Mouse (Mus musculus): ENCODE data around the gene Fndc3b. TPM values are rescaled to one million over a fixed set of nuclear protein-coding genes. Genes with fewer than 3 reads are reported as not detected.

The Fndc3b gene
- polyA plus RNA-seq, 1 experiment from 2014 or later: 14.6 TPM

DNA sequence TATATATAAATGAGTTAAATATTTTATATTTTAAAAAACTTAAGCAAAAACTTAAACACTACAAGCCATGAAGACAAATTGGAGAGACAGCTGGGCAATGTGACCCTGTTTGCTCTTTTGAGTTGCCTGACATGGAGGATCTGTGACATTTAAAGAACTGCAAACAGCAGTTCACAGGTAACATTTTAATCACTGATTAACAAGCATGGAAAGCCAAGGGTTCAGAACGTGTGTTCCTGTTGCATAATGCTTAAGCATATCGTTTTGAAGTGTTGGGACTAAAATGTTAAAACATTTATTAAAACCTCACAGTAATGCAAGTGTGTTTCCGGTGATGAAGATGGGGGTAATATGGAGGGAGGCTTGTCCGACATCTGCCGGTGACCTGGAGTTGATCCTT, 99.1 kb downstream of the Fndc3b start:
- peaks cover 39% of the 10 kb centered on the region for H3K4me1 ChIP-seq
- 90% methylated on average over 5 of the region's 5 CpGs for WGBS
- H3K36me3 ChIP-seq: no peaks in the 10 kb centered on the region
- H3K9ac ChIP-seq (replicated peaks): no peak overlapping the region
- no peak overlapping the region for H3K27ac ChIP-seq (replicated peaks)
- no peaks in the 10 kb centered on the region for H3K9me3 ChIP-seq
- no peak for ATAC-seq (ENCODE audit: low FRiP score, low read depth)
- no peaks in the 10 kb centered on the region for H3K27me3 ChIP-seq
- H3K4me3 ChIP-seq: no peak overlapping the region
- no peak overlapping the region for H3K4me2 ChIP-seq (replicated peaks)

DNA sequence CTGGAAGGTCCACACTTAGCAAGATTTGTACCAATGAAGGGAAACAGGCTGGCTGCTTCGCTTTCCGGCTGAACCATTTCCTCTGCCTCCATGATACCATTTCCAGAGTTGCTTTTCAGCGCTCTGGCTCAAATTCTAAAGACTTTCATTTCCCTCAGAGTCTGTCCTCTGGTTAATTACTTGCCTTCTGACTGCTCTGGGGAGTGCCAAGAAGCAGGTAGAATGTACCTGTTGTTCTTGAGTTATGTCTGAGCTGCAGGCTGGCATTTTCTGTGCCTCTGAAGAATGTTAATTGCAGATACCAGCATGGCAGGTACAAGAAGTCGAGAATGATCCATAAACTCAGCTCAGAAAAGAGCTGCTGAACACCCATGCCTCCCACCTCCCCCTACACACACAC, 100.6 kb downstream of the Fndc3b start:
- 94% methylated on average over 4 of the region's 4 CpGs for WGBS
- Histone ChIP-seq H3K36me3 (no peaks in the 10 kb centered on the region), H3K4me1 (peaks cover 31% of the 10 kb centered on the region), H3K9ac (replicated peaks) (no peak overlapping the region), H3K27me3 (no peaks in the 10 kb centered on the region), H3K27ac (replicated peaks) (no peak overlapping the region), H3K4me2 (replicated peaks) (no peak overlapping the region), H3K4me3 (no peak overlapping the region), H3K9me3 (no peaks in the 10 kb centered on the region)
- no peak for ATAC-seq (ENCODE audit: low FRiP score, low read depth)

DNA sequence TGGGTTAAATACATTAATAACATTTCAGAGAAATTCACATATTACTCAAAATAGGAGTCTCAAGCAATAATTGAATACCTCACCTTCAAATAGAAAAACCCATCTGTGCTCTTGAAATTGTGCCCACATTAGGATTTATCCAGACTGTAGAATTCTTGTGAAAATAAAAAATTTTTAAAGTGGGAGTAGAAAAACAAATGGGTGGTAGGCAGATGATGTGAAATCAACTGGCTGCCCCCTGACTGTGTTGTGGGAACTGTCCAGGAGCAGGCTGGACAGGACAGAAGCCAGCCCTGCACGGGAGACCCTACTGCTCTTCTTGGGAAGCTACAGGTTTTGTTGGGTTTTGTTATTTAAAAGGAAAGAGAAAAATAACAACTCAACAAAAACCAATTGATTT, 101.0 kb downstream of the Fndc3b start:
- H3K4me1 ChIP-seq: peaks cover 27% of the 10 kb centered on the region
- H3K27ac ChIP-seq (replicated peaks): no peak overlapping the region
- no peaks in the 10 kb centered on the region for H3K27me3 ChIP-seq
- H3K9me3 ChIP-seq: no peaks in the 10 kb centered on the region
- H3K4me3 ChIP-seq: no peak overlapping the region
- no peak overlapping the region for H3K4me2 ChIP-seq (replicated peaks)
- 60% methylated on average over 1 of the region's 1 CpGs for WGBS
- ATAC-seq (ENCODE audit: low FRiP score, low read depth): no peak
- H3K36me3 ChIP-seq: no peaks in the 10 kb centered on the region
- H3K9ac ChIP-seq (replicated peaks): no peak overlapping the region

DNA sequence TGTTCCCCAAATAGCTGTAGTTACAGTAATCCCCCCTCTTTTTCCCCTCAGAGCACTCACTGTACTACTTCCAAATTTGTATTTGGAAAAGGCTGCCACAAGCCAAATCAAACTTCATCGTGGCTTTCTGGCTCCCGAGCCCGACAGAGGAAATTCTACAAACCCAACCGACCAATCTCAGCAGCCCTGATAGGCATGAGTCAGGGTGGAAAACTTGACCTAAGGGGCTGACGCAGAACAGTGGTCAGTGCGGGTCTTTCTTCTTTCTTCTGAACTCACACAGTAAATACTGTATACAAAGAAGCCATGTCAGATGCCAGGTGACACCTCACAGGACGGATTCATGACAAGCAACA, 103.3 kb downstream of the Fndc3b start:
- no peaks in the 10 kb centered on the region for H3K27me3 ChIP-seq
- no peaks in the 10 kb centered on the region for H3K9me3 ChIP-seq
- WGBS: 81% methylated on average over 7 of the region's 7 CpGs
- no peaks in the 10 kb centered on the region for H3K36me3 ChIP-seq
- H3K4me2 ChIP-seq (replicated peaks): no peak overlapping the region
- no peak for ATAC-seq (ENCODE audit: low FRiP score, low read depth)
- H3K27ac ChIP-seq (replicated peaks): no peak overlapping the region
- no peak overlapping the region for H3K4me3 ChIP-seq
- no peak overlapping the region for H3K9ac ChIP-seq (replicated peaks)
- peaks cover 26% of the 10 kb centered on the region for H3K4me1 ChIP-seq

DNA sequence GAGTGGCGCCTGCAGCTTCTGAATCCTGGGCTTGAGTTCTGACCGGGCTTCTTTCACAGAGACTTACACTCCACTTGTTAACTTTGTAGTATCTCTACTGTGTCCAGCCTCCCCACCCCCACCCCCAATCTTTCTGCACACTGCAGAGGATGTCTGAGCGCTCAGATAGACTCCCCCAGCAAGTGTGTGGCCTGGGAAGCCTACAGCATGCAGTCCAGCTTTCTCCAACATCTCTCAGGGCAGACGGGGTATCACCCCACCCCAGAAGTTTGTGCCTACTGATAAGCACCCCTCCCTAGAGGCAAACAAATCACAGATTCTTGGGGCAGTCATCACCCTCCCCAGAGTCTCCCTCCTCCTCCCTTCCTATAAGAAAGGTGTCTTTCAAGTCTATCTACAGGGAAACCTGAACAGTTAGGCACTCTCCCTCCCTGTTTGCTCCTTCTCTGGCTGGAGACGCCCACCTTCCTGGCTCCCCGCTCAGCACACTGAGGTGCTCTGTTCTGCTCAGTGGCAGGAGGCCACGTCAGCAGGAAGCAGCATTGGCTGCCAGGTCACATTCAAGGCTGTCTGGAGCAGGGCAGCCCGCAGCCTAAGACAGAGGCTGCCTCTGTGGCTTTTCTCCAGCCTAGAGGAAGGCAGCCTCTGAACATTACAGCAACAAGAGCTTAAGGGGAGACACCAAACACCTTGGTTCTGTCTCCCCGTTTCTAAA, 103.9 kb downstream of the Fndc3b start:
- ATAC-seq (ENCODE audit: low FRiP score, low read depth): no peak
- Histone ChIP-seq H3K4me3 (no peak overlapping the region), H3K9me3 (no peaks in the 10 kb centered on the region), H3K4me1 (peaks cover 21% of the 10 kb centered on the region), H3K9ac (replicated peaks) (no peak overlapping the region), H3K36me3 (no peaks in the 10 kb centered on the region), H3K27ac (replicated peaks) (no peak overlapping the region), H3K27me3 (no peaks in the 10 kb centered on the region), H3K4me2 (replicated peaks) (no peak overlapping the region)
- 65% methylated on average over 9 of the region's 9 CpGs for WGBS

DNA sequence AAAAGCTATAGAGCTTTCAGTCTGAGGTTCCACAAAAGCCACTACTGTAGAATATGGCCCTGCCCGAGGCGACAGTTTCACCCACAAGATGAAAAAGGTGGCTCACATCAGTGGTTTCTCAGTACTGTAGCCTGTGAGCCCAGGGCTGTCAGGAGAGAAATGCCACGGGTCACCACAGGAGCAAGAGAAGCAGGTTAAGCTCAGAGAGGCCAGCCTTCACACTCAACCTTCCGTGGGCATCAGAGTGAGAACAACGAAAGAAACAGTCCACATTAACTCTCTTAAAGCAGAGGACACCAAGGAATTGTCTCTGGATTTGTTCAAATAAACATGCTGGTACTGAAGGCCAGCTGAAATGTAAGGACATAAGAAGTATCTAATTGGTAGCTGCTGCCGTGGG, 104.5 kb downstream of the Fndc3b start:
- H3K9ac ChIP-seq (replicated peaks): no peak overlapping the region
- peaks cover 20% of the 10 kb centered on the region for H3K4me1 ChIP-seq
- H3K4me3 ChIP-seq: no peak overlapping the region
- H3K27me3 ChIP-seq: no peaks in the 10 kb centered on the region
- no peak for ATAC-seq (ENCODE audit: low FRiP score, low read depth)
- 91% methylated on average over 6 of the region's 6 CpGs for WGBS
- H3K36me3 ChIP-seq: no peaks in the 10 kb centered on the region
- H3K4me2 ChIP-seq (replicated peaks): no peak overlapping the region
- H3K27ac ChIP-seq (replicated peaks): no peak overlapping the region
- no peaks in the 10 kb centered on the region for H3K9me3 ChIP-seq

DNA sequence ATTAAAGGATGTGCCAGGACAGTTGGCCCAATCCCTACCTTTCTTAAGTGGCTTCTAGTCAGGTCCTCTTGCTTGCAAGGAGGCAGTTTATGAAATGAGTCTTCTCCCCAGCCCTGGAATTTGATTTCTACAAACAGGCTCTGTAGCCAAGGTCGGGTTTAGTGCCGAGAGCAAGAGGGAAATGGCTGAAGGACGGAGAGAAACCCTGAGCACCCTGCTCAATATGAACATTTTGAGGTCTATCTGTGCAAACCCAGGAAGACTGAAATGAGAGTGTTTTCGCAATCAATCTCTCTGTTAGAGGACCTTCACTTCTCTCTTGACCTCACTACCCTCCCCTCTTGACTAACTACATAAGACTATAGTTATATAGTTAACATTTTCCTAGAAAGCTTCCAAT, 105.5 kb downstream of the Fndc3b start:
- WGBS: 94% methylated on average over 4 of the region's 4 CpGs
- H3K36me3 ChIP-seq: no peaks in the 10 kb centered on the region
- no peak for ATAC-seq (ENCODE audit: low FRiP score, low read depth)
- H3K4me3 ChIP-seq: no peak overlapping the region
- no peak overlapping the region for H3K9ac ChIP-seq (replicated peaks)
- H3K9me3 ChIP-seq: no peaks in the 10 kb centered on the region
- H3K4me1 ChIP-seq: peaks cover 12% of the 10 kb centered on the region; the same call in 1 of the 2 replicates
- no peak overlapping the region for H3K27ac ChIP-seq (replicated peaks)
- no peak overlapping the region for H3K4me2 ChIP-seq (replicated peaks)
- no peaks in the 10 kb centered on the region for H3K27me3 ChIP-seq

DNA sequence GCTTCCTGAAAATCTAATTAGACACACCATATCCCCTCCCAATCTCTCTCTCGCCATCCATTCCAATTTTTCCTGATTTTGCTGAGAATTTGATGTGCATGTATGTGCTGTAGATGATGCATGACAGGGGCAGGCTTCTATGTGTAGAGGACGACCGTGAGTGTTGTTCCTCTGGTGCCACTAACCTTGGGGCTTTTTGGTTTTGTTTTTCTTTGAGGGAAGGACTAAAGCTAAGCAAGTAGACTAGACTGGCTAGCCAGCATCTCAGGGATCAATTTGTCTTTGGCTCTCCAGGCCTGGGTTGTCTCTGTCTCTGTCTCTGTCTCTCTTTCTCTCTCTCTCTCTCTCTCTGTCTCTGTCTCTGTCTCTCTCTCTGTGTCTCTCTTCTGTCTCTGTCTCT, 106.0 kb downstream of the Fndc3b start:
- H3K4me2 ChIP-seq (replicated peaks): no peak overlapping the region
- H3K9ac ChIP-seq (replicated peaks): no peak overlapping the region
- ATAC-seq (ENCODE audit: low FRiP score, low read depth): no peak
- no peaks in the 10 kb centered on the region for H3K9me3 ChIP-seq
- 92% methylated on average over 3 of the region's 3 CpGs for WGBS
- H3K27me3 ChIP-seq: no peaks in the 10 kb centered on the region
- H3K27ac ChIP-seq (replicated peaks): no peak overlapping the region
- H3K4me3 ChIP-seq: no peak overlapping the region
- peaks cover 12% of the 10 kb centered on the region; the same call in 1 of the 2 replicates for H3K4me1 ChIP-seq
- no peaks in the 10 kb centered on the region for H3K36me3 ChIP-seq

DNA sequence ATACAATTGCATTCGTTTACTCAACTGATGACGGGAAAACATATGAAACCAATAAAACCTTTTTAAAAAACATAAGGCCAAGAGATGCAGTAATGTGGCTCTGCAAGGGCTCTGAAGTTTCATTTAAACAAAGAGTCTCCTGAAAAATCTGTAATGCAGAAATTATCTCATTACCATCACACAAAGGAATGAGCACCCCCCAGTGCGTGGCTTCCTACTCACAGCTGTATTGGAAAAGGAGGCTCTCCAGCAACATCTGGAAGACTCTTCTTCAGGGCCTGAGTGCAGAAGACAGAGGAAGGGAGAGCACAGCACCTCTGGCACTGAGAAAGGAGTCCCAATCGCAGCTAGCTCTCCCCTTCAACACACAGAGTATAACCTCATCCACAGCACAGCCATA, 106.5 kb downstream of the Fndc3b start:
- no peak for ATAC-seq (ENCODE audit: low FRiP score, low read depth)
- Histone ChIP-seq H3K4me1 (peaks cover 12% of the 10 kb centered on the region; the same call in 1 of the 2 replicates), H3K4me3 (no peak overlapping the region), H3K4me2 (replicated peaks) (no peak overlapping the region), H3K27me3 (no peaks in the 10 kb centered on the region), H3K9ac (replicated peaks) (no peak overlapping the region), H3K36me3 (no peaks in the 10 kb centered on the region), H3K9me3 (no peaks in the 10 kb centered on the region), H3K27ac (replicated peaks) (no peak overlapping the region)
- WGBS: 77% methylated on average over 4 of the region's 4 CpGs

DNA sequence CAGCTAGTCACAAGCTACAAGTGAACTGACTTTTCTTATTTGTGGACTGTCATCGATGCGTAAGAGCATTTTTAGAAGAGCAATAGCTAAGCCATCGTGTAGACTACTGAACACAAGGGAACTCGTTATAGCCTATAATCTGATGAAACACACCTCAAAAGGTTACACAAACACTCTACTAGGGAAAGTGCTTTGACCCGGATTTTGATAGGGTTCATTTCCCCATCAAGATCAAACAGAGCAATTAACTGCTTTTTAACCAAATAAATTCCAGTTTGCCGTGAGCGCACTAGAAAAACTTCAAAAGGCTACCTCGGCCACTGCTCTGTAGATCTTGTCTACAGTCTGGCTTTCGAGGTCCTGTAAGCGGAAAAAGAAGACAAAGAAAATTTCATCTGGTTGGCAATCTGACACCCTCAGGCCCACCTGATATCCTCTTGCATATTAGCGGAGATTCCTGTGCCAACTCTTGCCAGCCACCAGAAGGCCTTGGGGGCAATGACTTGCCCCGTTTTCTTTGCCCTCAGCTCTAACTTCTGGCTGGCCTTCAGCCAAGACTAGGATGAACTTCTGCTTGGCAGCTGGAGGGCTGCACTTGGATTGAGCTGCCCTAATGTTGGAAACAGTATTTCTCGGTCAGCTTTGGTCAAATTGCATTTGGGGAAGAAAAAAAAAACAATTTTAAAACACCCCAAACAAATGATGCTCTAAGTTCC, 107.0 kb downstream of the Fndc3b start:
- 64% methylated on average over 13 of the region's 13 CpGs for WGBS

DNA sequence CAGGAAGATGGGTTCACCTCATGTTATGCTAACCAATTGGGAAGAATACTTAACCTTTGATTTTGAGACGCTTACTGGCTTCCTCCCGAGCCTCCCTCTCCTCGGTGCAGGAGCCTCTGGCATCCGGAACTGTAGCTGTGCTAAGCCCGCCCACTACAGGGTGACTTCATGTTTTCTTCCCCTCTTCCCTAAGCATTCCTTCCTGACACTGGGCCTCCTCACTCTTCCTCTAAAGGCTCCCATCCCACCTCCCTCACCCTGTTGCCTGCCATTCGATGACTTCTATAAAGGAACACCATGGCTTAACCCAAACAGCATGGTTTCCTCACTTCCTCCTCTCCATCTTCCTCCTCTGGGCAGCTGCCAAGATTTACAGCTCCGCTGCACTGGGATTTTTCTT, 110.5 kb downstream of the Fndc3b start:
- no peak overlapping the region for H3K9ac ChIP-seq (replicated peaks)
- whole genome bisulfite sequencing: 81% methylated on average over 7 of the region's 7 CpGs

More for the DNA sequence above, 107.0 kb downstream of the Fndc3b start:
- Histone ChIP-seq H3K27me3 (no peaks in the 10 kb centered on the region), H3K4me1 (peaks cover 12% of the 10 kb centered on the region; the same call in 1 of the 2 replicates), H3K9ac (replicated peaks) (no peak overlapping the region), H3K4me2 (replicated peaks) (no peak overlapping the region), H3K9me3 (no peaks in the 10 kb centered on the region), H3K36me3 (no peaks in the 10 kb centered on the region), H3K27ac (replicated peaks) (no peak overlapping the region), H3K4me3 (no peak overlapping the region)
- no peak for ATAC-seq (ENCODE audit: low FRiP score, low read depth)

DNA sequence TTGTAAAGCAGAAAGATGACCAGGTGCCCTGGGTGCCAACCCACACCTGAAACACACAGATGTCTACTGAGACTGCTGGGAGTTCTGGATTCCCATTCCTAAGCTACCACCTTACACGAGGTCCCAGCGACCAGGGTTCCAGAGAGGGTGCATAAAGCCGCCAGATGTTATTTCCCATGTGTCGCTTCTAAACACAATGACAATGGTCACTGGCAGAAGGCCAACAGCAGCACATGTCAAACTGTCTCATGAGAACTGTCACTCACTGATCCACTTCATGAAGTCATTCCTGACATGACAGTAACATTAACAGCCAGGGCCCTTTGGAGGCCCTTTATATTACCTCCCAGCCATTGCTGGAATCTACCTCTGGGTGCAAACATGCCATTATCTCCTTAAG, 110.9 kb downstream of the Fndc3b start:
- Histone ChIP-seq H3K9me3 (0 out of 2 replicates have a peak, but pooled peaks cover 3% of the 10 kb centered on the region), H3K27me3 (no peaks in the 10 kb centered on the region), H3K36me3 (no peaks in the 10 kb centered on the region), H3K4me2 (replicated peaks) (no peak overlapping the region), H3K4me3 (no peak overlapping the region), H3K4me1 (peaks cover 5% of the 10 kb centered on the region; the same call in 1 of the 2 replicates), H3K9ac (replicated peaks) (no peak overlapping the region), H3K27ac (replicated peaks) (no peak overlapping the region)
- no peak for ATAC-seq (ENCODE audit: low FRiP score, low read depth)
- 85% methylated on average over 4 of the region's 4 CpGs for WGBS

More for the DNA sequence above, 110.5 kb downstream of the Fndc3b start:
- ATAC-seq (ENCODE audit: low FRiP score, low read depth): no peak
- Histone ChIP-seq H3K27ac (replicated peaks) (no peak overlapping the region), H3K36me3 (no peaks in the 10 kb centered on the region), H3K27me3 (no peaks in the 10 kb centered on the region), H3K4me2 (replicated peaks) (no peak overlapping the region), H3K4me3 (no peak overlapping the region), H3K4me1 (peaks cover 5% of the 10 kb centered on the region; the same call in 1 of the 2 replicates), H3K9me3 (0 out of 2 replicates have a peak, but pooled peaks cover 3% of the 10 kb centered on the region)

Data from midbrain, embryonic 12.5 days (tissue).